Mouse (Mus musculus) stomach, embryonic 15.5 days (tissue): ENCODE results near the gene Aar2. TPM values are rescaled to one million over a fixed set of nuclear protein-coding genes. Genes with fewer than 3 reads are reported as not detected.

ENCODE experiments used
- ATAC-seq: fragments of 200-750 bp; cut with Nextera tagmentation; 2 replicates; pipeline ENCODE4 v1.8.0; 2017; ENCODE audit warnings: low read depth, moderate number of reproducible peaks, moderate TSS enrichment; ENCODE audit not compliant: insufficient read depth, low FRiP score
- H3K27ac ChIP-seq: fragments of 300-500 bp; sonication (generic); 2 replicates; pipeline ENCODE4 v1.5.1; 2015; ENCODE audit warnings: mild to moderate bottlenecking, inconsistent platforms
- H3K27me3 ChIP-seq: fragments of 300-500 bp; sonication (generic); replicated peaks from 2 replicates; pipeline ENCODE4 v1.6.1; 2015; ENCODE audit warnings: inconsistent platforms
- H3K36me3 ChIP-seq: fragments of 300-500 bp; sonication (generic); 2 replicates; pipeline ENCODE4 v1.6.1; 2015; ENCODE audit warnings: inconsistent platforms
- H3K4me1 ChIP-seq: fragments of 300-500 bp; sonication (generic); 2 replicates; pipeline ENCODE4 v1.6.1; 2015; ENCODE audit warnings: inconsistent platforms
- H3K4me2 ChIP-seq: fragments of 300-500 bp; sonication (generic); 2 replicates; pipeline ENCODE4 v1.6.1; 2015; ENCODE audit warnings: mild to moderate bottlenecking, inconsistent platforms
- H3K4me3 ChIP-seq: fragments of 300-500 bp; sonication (generic); replicated peaks from 2 replicates; pipeline ENCODE4 v1.5.1; 2015; ENCODE audit warnings: inconsistent platforms
- H3K9ac ChIP-seq: fragments of 300-500 bp; sonication (generic); 2 replicates; pipeline ENCODE4 v1.6.1; 2015; ENCODE audit warnings: inconsistent platforms
- H3K9me3 ChIP-seq: fragments of 300-500 bp; sonication (generic); 2 replicates; pipeline ENCODE4 v1.6.1; 2016; ENCODE audit warnings: inconsistent platforms
- WGBS: fragments of 180-500 bp; shearing (Covaris S2); methylation state at CpG from one replicate; pipeline ENCODE4 v1.1.7; 2015; 5-methylcytosine and 5-hydroxymethylcytosine counted together
- polyA plus RNA-seq: library from polyadenylated mRNA; unstranded; fragments of >200 nt; fragmentation: Nextera tagmentation; extraction: Ambion mirVana; gene quantifications from 2 replicates; pipeline ENCODE4 v1.2.1, GENCODE M21; 2015

Aar2 gene
- polyA plus RNA-seq, 1 experiment from 2014 or later: 28.0 TPM

- WGBS: 73% methylated on average over 5 of the region's 5 CpGs
- no peaks in the 10 kb centered on the region for H3K9me3 ChIP-seq
- no peak overlapping the region for H3K9ac ChIP-seq
- 0 out of 2 replicates have a peak, but pooled peaks cover 6% of the 10 kb centered on the region for H3K27me3 ChIP-seq
- no peaks in the 10 kb centered on the region for H3K36me3 ChIP-seq
- no peak overlapping the region for H3K4me2 ChIP-seq
- ATAC-seq: no peak
- no peak overlapping the region for H3K4me3 ChIP-seq
- no peak overlapping the region for H3K27ac ChIP-seq
- H3K4me1 ChIP-seq: no peaks in the 10 kb centered on the region
Observed at GRCm38 (mm10) chr2:156605971-156606370, 58.6 kb downstream of the Aar2 start.

GRCm38 (mm10) chr2:156613081-156613540, 65.7 kb downstream of the Aar2 start:
- Histone ChIP-seq H3K27ac (no peak overlapping the region), H3K36me3 (no peaks in the 10 kb centered on the region), H3K9ac (0 out of 2 replicates have a peak overlapping the region, but pooled peaks have one; percentile 17), H3K4me2 (peak overlapping the region; percentile 98), H3K9me3 (no peaks in the 10 kb centered on the region), H3K4me3 (peak overlapping the region; percentile 63), H3K27me3 (peaks cover 61% of the 10 kb centered on the region), H3K4me1 (peaks cover 13% of the 10 kb centered on the region; the same call in 1 of the 2 replicates)
- peak; percentile 41 for ATAC-seq
- WGBS: under 1% methylated on average over 40 of the region's 41 CpGs

DNA sequence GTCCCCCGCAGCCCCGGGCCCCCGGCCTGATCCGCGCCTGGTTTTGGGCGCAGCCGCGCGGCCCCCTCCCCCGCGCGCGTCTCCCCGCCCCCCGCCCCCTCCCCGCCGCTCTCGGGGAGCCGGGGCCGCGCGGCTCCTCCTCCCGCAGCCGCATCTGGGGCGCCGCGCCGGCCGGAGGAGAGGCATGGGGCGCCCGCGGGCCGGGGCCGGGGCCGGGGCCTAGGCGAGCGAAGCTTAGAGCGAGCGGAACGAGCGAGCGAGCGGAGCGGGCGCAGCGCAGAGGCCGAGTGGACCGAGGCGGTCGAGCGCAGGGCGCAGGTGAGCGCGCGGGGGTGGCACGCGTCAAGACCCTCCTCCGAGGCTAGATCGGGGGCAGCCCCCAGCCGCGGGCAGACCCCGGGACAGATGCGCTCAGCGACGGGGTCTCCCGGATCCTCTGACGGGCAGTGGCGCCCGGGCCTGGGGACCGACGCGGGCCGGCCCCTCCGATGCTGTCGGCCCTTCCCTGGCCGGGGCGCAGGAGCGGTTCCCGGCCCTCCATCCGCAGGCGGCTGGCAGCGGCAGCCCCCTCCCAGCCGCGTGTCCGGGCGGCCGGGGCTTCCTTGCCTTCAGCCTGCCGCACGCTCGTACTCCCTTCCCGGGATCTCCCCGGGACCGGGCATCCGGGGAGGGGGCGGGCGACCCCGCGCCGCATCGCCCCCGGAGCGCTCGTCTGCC, 66.3 kb downstream of the Aar2 start, which contains the start of gene Dlgap4:
Gene Dlgap4, plus strand, starts transcription at position 165 of the 717 bp plus-strand sequence.
- peak; percentile 70 for ATAC-seq
- no peaks in the 10 kb centered on the region for H3K36me3 ChIP-seq
- peak within 1 kb of the TSS; percentile 98 for H3K4me2 ChIP-seq
- WGBS: under 1% methylated on average over 75 of the region's 103 CpGs
- peaks cover 63% of the 10 kb centered on the region for H3K27me3 ChIP-seq
- no peaks in the 10 kb centered on the region for H3K9me3 ChIP-seq
- peaks cover 13% of the 10 kb centered on the region; the same call in 1 of the 2 replicates for H3K4me1 ChIP-seq
- peak within 1 kb of the TSS; percentile 63 for H3K4me3 ChIP-seq
- peak within 1 kb of the TSS; percentile 17 for H3K9ac ChIP-seq
- no peak within 1 kb of the TSS for H3K27ac ChIP-seq

GRCm38 (mm10) chr2:156614258-156614556, 66.8 kb downstream of the Aar2 start:
- peaks cover 63% of the 10 kb centered on the region for H3K27me3 ChIP-seq
- WGBS: under 1% methylated on average over 18 of the region's 18 CpGs
- H3K9me3 ChIP-seq: no peaks in the 10 kb centered on the region
- no peak overlapping the region for H3K27ac ChIP-seq
- H3K4me2 ChIP-seq: peak overlapping the region; percentile 98
- H3K4me1 ChIP-seq: peaks cover 13% of the 10 kb centered on the region; the same call in 1 of the 2 replicates
- ATAC-seq: no peak
- H3K4me3 ChIP-seq: peak overlapping the region; percentile 63
- no peaks in the 10 kb centered on the region for H3K36me3 ChIP-seq
- H3K9ac ChIP-seq: peak overlapping the region; percentile 1

- 9% methylated on average over 31 of the region's 31 CpGs for WGBS
- Histone ChIP-seq H3K9me3 (no peaks in the 10 kb centered on the region), H3K27me3 (peaks cover 63% of the 10 kb centered on the region), H3K4me3 (peak overlapping the region; percentile 63), H3K4me1 (peaks cover 13% of the 10 kb centered on the region; the same call in 1 of the 2 replicates), H3K36me3 (no peaks in the 10 kb centered on the region), H3K4me2 (peak overlapping the region; percentile 98), H3K9ac (no peak overlapping the region), H3K27ac (no peak overlapping the region)
- ATAC-seq: no peak
Observed at GRCm38 (mm10) chr2:156614661-156615654, 67.6 kb downstream of the Aar2 start.

GRCm38 (mm10) chr2:156616513-156616912, 69.1 kb downstream of the Aar2 start:
- Histone ChIP-seq H3K4me1 (peaks cover 13% of the 10 kb centered on the region; the same call in 1 of the 2 replicates), H3K27me3 (peaks cover 58% of the 10 kb centered on the region), H3K36me3 (no peaks in the 10 kb centered on the region), H3K9ac (no peak overlapping the region), H3K27ac (no peak overlapping the region), H3K4me2 (no peak overlapping the region), H3K9me3 (no peaks in the 10 kb centered on the region), H3K4me3 (no peak overlapping the region)
- no peak for ATAC-seq
- WGBS: 68% methylated on average over 7 of the region's 7 CpGs

GRCm38 (mm10) chr2:156617536-156617935, 70.2 kb downstream of the Aar2 start:
- no peaks in the 10 kb centered on the region for H3K9me3 ChIP-seq
- peaks cover 13% of the 10 kb centered on the region; the same call in 1 of the 2 replicates for H3K4me1 ChIP-seq
- H3K36me3 ChIP-seq: no peaks in the 10 kb centered on the region
- no peak overlapping the region for H3K4me2 ChIP-seq
- no peak overlapping the region for H3K4me3 ChIP-seq
- H3K9ac ChIP-seq: no peak overlapping the region
- 38% methylated on average over 11 of the region's 11 CpGs for WGBS
- ATAC-seq: no peak
- H3K27ac ChIP-seq: no peak overlapping the region
- H3K27me3 ChIP-seq: peaks cover 52% of the 10 kb centered on the region

Other genes with a start within 250 kb of the Aar2 start
- gene Cnbd2, start 235.3 kb upstream of the Aar2 start, polyA plus RNA-seq: 4.3 and 4.7 TPM in 2 replicates
- gene Scand1, start 234.9 kb upstream of the Aar2 start, polyA plus RNA-seq: 65.9 and 76.7 TPM in 2 replicates
- gene Epb41l1, start 126.7 kb upstream of the Aar2 start, polyA plus RNA-seq: 3.0 and 3.3 TPM in 2 replicates
- 56.3 and 57.0 TPM in 2 replicates for gene Dlgap4, start 66.1 kb downstream of the Aar2 start, polyA plus RNA-seq
- gene Myl9, start 227.8 kb downstream of the Aar2 start, polyA plus RNA-seq: 1,258 and 1,308 TPM in 2 replicates